Mouse (Mus musculus): ENCODE results near the gene Abca8a. TPM values are rescaled to one million over a fixed set of nuclear protein-coding genes. Genes with fewer than 3 reads are reported as not detected.

Gene Abca8a
- 10 to 100 TPM; 24.7 to 30.4 TPM for total RNA-seq (2021)
- long read RNA-seq, experiment 1, full-length matches to known transcripts, result 3 of 9 reads
- long read RNA-seq, experiment 1, partial matches to known transcripts, result 5 of 9 reads
- long read RNA-seq, experiment 1, other reads (novel, unspliced or antisense), result 1 of 9 reads
- long read RNA-seq, experiment 2, partial matches to known transcripts, result 4 of 4 reads
- long read RNA-seq, experiment 2, other reads (novel, unspliced or antisense), result 0 of 4 reads

- peak in 1 of 2 experiments; percentile 12 for DNase-seq
- intact Hi-C loops (cut with DNase I), result no loop called here
Measured at GRCm38 (mm10) chr11:110095858-110096257, at the start of gene Abca8a. Gene Abca8a, minus strand, starts transcription at chr11:110095978.

- DNase-seq, result no peak
- intact Hi-C loops (cut with DNase I), result no loop called here
Measured at GRCm38 (mm10) chr11:110145421-110145820, 49.6 kb upstream of the Abca8a start.

- intact Hi-C loops (cut with DNase I), result no loop called here
- DNase-seq, result no peak
Measured at GRCm38 (mm10) chr11:110130760-110131159, 35.0 kb upstream of the Abca8a start.

- no peak for DNase-seq
- intact Hi-C loops (cut with DNase I), result loop anchor here (2.0 kb wide), 1 partner anchor 240 kb away; no protein-coding TSS in a partner anchor
Measured at GRCm38 (mm10) chr11:110111137-110111536, 15.4 kb upstream of the Abca8a start.

- DNase-seq, result no peak
- intact Hi-C loops (cut with DNase I), result no loop called here
Measured at GRCm38 (mm10) chr11:110101437-110101836, 5.7 kb upstream of the Abca8a start.

GRCm38 (mm10) chr11:110098901-110099300 is 3.1 kb upstream of the Abca8a start:
- no peak for DNase-seq
- intact Hi-C loops (cut with DNase I), result no loop called here

- intact Hi-C loops (cut with DNase I), result no loop called here
- no peak for DNase-seq
Measured at GRCm38 (mm10) chr11:110097465-110097864, 1.7 kb upstream of the Abca8a start.

- DNase-seq, result no peak
- intact Hi-C loops (cut with DNase I), result no loop called here
Measured at GRCm38 (mm10) chr11:110094846-110095380, 865 bp downstream of the Abca8a start.

- intact Hi-C loops (cut with DNase I), result no loop called here
- peak in 1 of 2 experiments; percentile 25 for DNase-seq
Measured at GRCm38 (mm10) chr11:110094236-110094635, 1.5 kb downstream of the Abca8a start.

- intact Hi-C loops (cut with DNase I), result no loop called here
- no peak for DNase-seq
Measured at GRCm38 (mm10) chr11:110091328-110091727, 4.5 kb downstream of the Abca8a start.

- DNase-seq, result no peak
- intact Hi-C loops (cut with DNase I), result no loop called here
Measured at GRCm38 (mm10) chr11:110072158-110072557, 23.6 kb downstream of the Abca8a start.

GRCm38 (mm10) chr11:110061032-110061431 is 34.7 kb downstream of the Abca8a start:
- DNase-seq, result peak in 1 of 2 experiments; percentile 5
- intact Hi-C loops (cut with DNase I), result no loop called here

- intact Hi-C loops (cut with DNase I), result no loop called here
- no peak for DNase-seq
Measured at GRCm38 (mm10) chr11:110060127-110060526, 35.7 kb downstream of the Abca8a start.

- no peak for DNase-seq
- intact Hi-C loops (cut with DNase I), result no loop called here
Measured at GRCm38 (mm10) chr11:110053681-110054080, 42.1 kb downstream of the Abca8a start.

GRCm38 (mm10) chr11:110037795-110038194 is 58.0 kb downstream of the Abca8a start:
- no peak for DNase-seq
- intact Hi-C loops (cut with DNase I), result no loop called here

- intact Hi-C loops (cut with DNase I), result no loop called here
- peak in 1 of 2 experiments; percentile 30 for DNase-seq
Measured at GRCm38 (mm10) chr11:110028913-110029695, 66.7 kb downstream of the Abca8a start.

- DNase-seq, result no peak
- intact Hi-C loops (cut with DNase I), result no loop called here
Measured at GRCm38 (mm10) chr11:110010836-110011546, 84.8 kb downstream of the Abca8a start.

- peak; percentile 79 to 81 for DNase-seq
- intact Hi-C loops (cut with DNase I), result no loop called here
Measured at GRCm38 (mm10) chr11:109995624-109996023, 100.2 kb downstream of the Abca8a start, which contains the start of gene Abca8b. Gene Abca8b, minus strand, starts transcription at chr11:109995845.

- no peak for DNase-seq
- intact Hi-C loops (cut with DNase I), result no loop called here
Measured at GRCm38 (mm10) chr11:109995013-109995412, 100.8 kb downstream of the Abca8a start.

GRCm38 (mm10) chr11:109994014-109994413 is 101.8 kb downstream of the Abca8a start:
- no peak for DNase-seq
- intact Hi-C loops (cut with DNase I), result no loop called here

GRCm38 (mm10) chr11:109991270-109991669 is 104.5 kb downstream of the Abca8a start:
- DNase-seq, result no peak
- intact Hi-C loops (cut with DNase I), result no loop called here
